Mouse (Mus musculus): ENCODE data around the gene Olfr750. TPM values are rescaled to one million over a fixed set of nuclear protein-coding genes. Genes with fewer than 3 reads are reported as not detected.

Gene Olfr750
- polyA plus RNA-seq, 1 experiment from 2014 or later, result not detected

DNA sequence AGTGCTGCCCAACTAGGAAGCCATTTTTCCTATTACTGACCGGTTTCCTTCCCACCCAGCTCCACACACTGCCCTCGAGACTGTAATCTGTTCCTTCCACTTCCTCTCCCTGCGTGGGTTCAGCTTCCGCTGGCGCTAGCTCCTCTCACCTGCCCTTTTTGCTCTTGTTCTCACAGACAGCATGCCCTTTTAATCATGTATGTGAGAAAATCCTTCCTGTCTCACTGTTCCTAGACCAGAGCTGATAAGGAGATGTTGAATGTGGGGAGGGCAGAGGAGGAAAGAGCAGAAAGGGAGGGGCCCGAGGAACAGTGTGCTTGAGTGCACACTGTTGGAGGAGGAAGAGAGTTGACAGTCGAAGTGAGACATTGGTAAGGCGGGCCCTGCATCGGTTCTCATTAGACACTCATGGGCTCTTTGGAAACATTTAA is 16.8 kb downstream of the Olfr750 start, which contains the start of gene Rnase12:
TSS of gene Rnase12 (minus strand) at position 261 of the 431 bp plus-strand sequence.
- ATAC-seq (replicated peaks; ENCODE audit: insufficient number of reproducible peaks, low FRiP score, low TSS enrichment, low read depth) (no peak), DNase-seq (ENCODE audit: low spot score) (no peak)
- H3K27me3 ChIP-seq (ENCODE audit: control insufficient read depth, insufficient read depth, low read length), result no peaks in the 10 kb centered on the region
- H3K4me3 ChIP-seq (ENCODE audit: low read depth, low read length), result no peak within 1 kb of the TSS
- H3K9ac ChIP-seq (replicated peaks; ENCODE audit: low read length), result no peak within 1 kb of the TSS
- H3K36me3 ChIP-seq (replicated peaks; ENCODE audit: control insufficient read depth, insufficient read depth, low read depth, low read length), result no peaks in the 10 kb centered on the region
- no peaks in the 10 kb centered on the region for H3K9me3 ChIP-seq (replicated peaks; ENCODE audit: control insufficient read depth, low read length)
- H3K4me1 ChIP-seq (ENCODE audit: control insufficient read depth, insufficient read depth, low read length), result no peaks in the 10 kb centered on the region
- no peak within 1 kb of the TSS for H3K4me2 ChIP-seq (ENCODE audit: low read depth, low read length)
- H3K27ac ChIP-seq (replicated peaks; ENCODE audit: low read depth, low read length), result no peak within 1 kb of the TSS
- WGBS, result 74% methylated on average over 9 of the region's 9 CpGs

DNA sequence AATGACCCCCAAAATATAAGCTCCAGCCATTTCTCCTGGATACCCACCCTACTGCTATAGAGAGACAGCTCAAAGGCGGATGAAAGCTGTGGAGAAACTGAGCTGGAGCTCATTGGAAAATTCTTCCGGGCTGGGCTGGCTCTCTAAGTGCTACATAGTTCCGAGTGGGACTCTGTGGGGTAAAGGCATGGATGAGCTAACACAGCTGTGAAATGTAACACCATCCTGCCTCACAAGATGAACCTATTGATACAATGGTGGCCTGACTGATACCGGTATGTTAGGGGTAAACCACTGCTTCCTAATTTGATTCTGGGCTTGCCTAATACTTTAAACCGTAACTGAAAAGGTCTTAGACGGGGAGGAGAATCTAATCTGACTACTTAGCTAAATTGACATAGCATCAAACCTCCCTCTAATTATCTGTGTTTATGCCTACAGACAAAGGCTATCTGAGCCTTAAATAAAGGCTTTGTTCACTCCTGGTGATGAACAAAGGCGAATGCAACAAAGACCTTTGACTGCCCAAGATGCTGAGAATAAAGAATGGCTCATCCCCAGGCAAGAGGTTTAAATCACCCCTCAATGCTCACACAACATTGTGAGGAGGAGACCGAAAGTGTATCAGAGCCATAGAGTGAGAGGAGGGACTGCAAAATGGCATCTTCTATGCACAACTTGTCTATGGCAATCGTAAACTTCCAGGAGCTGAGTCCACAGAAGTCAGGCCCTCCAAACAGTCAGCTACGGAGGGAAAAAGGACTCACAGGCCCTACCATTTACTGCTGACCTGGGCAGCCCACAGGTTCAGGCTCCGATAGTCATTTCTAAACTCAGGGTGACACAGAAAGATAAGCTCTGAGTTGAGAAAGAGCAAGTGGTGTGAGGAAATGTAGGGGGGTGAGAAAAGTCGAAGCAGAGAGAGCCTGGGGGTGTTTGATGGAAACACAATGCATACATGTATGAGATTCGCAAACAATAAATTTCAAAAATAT is 19.7 kb downstream of the Olfr750 start:
- no peak for ATAC-seq (replicated peaks; ENCODE audit: insufficient number of reproducible peaks, low FRiP score, low TSS enrichment, low read depth)
- whole genome bisulfite sequencing, result 40% methylated on average over 13 of the region's 13 CpGs
- Histone ChIP-seq H3K4me2 (ENCODE audit: low read depth, low read length) (no peak overlapping the region), H3K9ac (replicated peaks; ENCODE audit: low read length) (no peak overlapping the region), H3K4me3 (ENCODE audit: low read depth, low read length) (no peak overlapping the region), H3K27me3 (ENCODE audit: control insufficient read depth, insufficient read depth, low read length) (no peaks in the 10 kb centered on the region), H3K27ac (replicated peaks; ENCODE audit: low read depth, low read length) (no peak overlapping the region), H3K36me3 (replicated peaks; ENCODE audit: control insufficient read depth, insufficient read depth, low read depth, low read length) (no peaks in the 10 kb centered on the region), H3K4me1 (ENCODE audit: control insufficient read depth, insufficient read depth, low read length) (no peaks in the 10 kb centered on the region), H3K9me3 (replicated peaks; ENCODE audit: control insufficient read depth, low read length) (no peaks in the 10 kb centered on the region)
- no peak for DNase-seq (ENCODE audit: low spot score)

DNA sequence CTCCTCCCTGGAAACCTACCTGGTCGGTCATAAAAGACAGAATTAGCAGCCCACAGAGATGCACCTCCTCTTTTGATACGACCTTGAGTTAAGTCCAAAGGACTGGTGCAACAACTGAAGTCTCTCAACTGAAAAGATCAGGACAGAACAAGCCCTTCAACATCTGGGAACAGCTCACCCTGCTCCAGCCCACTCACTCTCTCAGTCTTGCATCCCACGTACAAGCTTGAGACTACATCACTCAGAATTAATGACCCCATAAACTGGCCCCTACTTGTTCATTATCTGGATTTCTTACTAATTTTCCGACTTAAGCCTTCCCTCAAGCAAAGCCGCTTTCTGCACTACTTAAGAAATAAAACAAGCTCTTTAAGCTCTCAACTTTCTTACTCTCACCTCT is 21.1 kb downstream of the Olfr750 start:
- Histone ChIP-seq H3K4me1 (ENCODE audit: control insufficient read depth, insufficient read depth, low read length) (no peaks in the 10 kb centered on the region), H3K4me2 (ENCODE audit: low read depth, low read length) (no peak overlapping the region), H3K9ac (replicated peaks; ENCODE audit: low read length) (no peak overlapping the region), H3K27me3 (ENCODE audit: control insufficient read depth, insufficient read depth, low read length) (no peaks in the 10 kb centered on the region), H3K4me3 (ENCODE audit: low read depth, low read length) (no peak overlapping the region), H3K9me3 (replicated peaks; ENCODE audit: control insufficient read depth, low read length) (no peaks in the 10 kb centered on the region), H3K36me3 (replicated peaks; ENCODE audit: control insufficient read depth, insufficient read depth, low read depth, low read length) (no peaks in the 10 kb centered on the region), H3K27ac (replicated peaks; ENCODE audit: low read depth, low read length) (no peak overlapping the region)
- DNase-seq (ENCODE audit: low spot score) (no peak), ATAC-seq (replicated peaks; ENCODE audit: insufficient number of reproducible peaks, low FRiP score, low TSS enrichment, low read depth) (no peak)
- 60% methylated on average over 5 of the region's 5 CpGs for WGBS

DNA sequence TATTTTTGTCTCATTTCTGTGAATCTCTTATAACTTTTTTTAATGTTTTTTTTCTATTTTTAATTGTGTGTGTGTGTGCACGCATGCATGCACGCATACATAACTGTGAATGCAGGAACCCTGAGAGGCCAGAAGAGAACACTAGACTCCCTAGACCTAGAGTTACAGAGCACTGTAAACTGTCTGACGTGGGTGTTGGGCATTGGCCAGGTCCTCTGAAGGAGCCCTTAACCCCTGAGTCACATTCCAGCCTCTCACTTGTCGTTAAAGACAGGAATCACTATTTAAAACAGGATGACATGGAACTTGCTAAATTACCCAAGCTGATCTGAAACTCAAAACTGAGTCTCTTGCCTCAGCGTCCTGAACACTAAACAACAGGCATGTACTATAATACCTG is 22.3 kb downstream of the Olfr750 start:
- 58% methylated on average over 5 of the region's 5 CpGs for WGBS
- ATAC-seq (replicated peaks; ENCODE audit: insufficient number of reproducible peaks, low FRiP score, low TSS enrichment, low read depth) (no peak), DNase-seq (ENCODE audit: low spot score) (no peak)
- Histone ChIP-seq H3K36me3 (replicated peaks; ENCODE audit: control insufficient read depth, insufficient read depth, low read depth, low read length) (no peaks in the 10 kb centered on the region), H3K4me1 (ENCODE audit: control insufficient read depth, insufficient read depth, low read length) (no peaks in the 10 kb centered on the region), H3K4me2 (ENCODE audit: low read depth, low read length) (no peak overlapping the region), H3K4me3 (ENCODE audit: low read depth, low read length) (no peak overlapping the region), H3K9me3 (replicated peaks; ENCODE audit: control insufficient read depth, low read length) (no peaks in the 10 kb centered on the region), H3K9ac (replicated peaks; ENCODE audit: low read length) (no peak overlapping the region), H3K27ac (replicated peaks; ENCODE audit: low read depth, low read length) (no peak overlapping the region), H3K27me3 (ENCODE audit: control insufficient read depth, insufficient read depth, low read length) (no peaks in the 10 kb centered on the region)

- DNase-seq (ENCODE audit: low spot score), result no peak
- H3K27me3 ChIP-seq (ENCODE audit: control insufficient read depth, insufficient read depth, low read length), result no peaks in the 10 kb centered on the region
- no peaks in the 10 kb centered on the region for H3K36me3 ChIP-seq (replicated peaks; ENCODE audit: control insufficient read depth, insufficient read depth, low read depth, low read length)
- H3K9ac ChIP-seq (replicated peaks; ENCODE audit: low read length), result no peak within 1 kb of the TSS
- no peaks in the 10 kb centered on the region for H3K4me1 ChIP-seq (ENCODE audit: control insufficient read depth, insufficient read depth, low read length)
- 86% methylated on average over 2 of the region's 2 CpGs for WGBS
- no peak within 1 kb of the TSS for H3K4me2 ChIP-seq (ENCODE audit: low read depth, low read length)
- no peak within 1 kb of the TSS for H3K27ac ChIP-seq (replicated peaks; ENCODE audit: low read depth, low read length)
- H3K9me3 ChIP-seq (replicated peaks; ENCODE audit: control insufficient read depth, low read length), result no peaks in the 10 kb centered on the region
- H3K4me3 ChIP-seq (ENCODE audit: low read depth, low read length), result no peak within 1 kb of the TSS
- no peak for ATAC-seq (replicated peaks; ENCODE audit: insufficient number of reproducible peaks, low FRiP score, low TSS enrichment, low read depth)
Observed at GRCm38 (mm10) chr14:51050063-51050462, 24.2 kb downstream of the Olfr750 start, which contains the start of gene Rnase11. Gene Rnase11 (minus strand): TSS chr14:51050163.

- 38% methylated on average over 5 of the region's 5 CpGs for WGBS
- H3K4me1 ChIP-seq (ENCODE audit: control insufficient read depth, insufficient read depth, low read length), result no peaks in the 10 kb centered on the region
- H3K9ac ChIP-seq (replicated peaks; ENCODE audit: low read length), result no peak overlapping the region
- H3K4me3 ChIP-seq (ENCODE audit: low read depth, low read length), result no peak overlapping the region
- ATAC-seq (replicated peaks; ENCODE audit: insufficient number of reproducible peaks, low FRiP score, low TSS enrichment, low read depth), result no peak
- no peaks in the 10 kb centered on the region for H3K27me3 ChIP-seq (ENCODE audit: control insufficient read depth, insufficient read depth, low read length)
- no peak overlapping the region for H3K4me2 ChIP-seq (ENCODE audit: low read depth, low read length)
- no peaks in the 10 kb centered on the region for H3K36me3 ChIP-seq (replicated peaks; ENCODE audit: control insufficient read depth, insufficient read depth, low read depth, low read length)
- DNase-seq (ENCODE audit: low spot score), result no peak
- H3K9me3 ChIP-seq (replicated peaks; ENCODE audit: control insufficient read depth, low read length), result no peaks in the 10 kb centered on the region
- no peak overlapping the region for H3K27ac ChIP-seq (replicated peaks; ENCODE audit: low read depth, low read length)
Observed at GRCm38 (mm10) chr14:51047846-51048245, 26.4 kb downstream of the Olfr750 start.

GRCm38 (mm10) chr14:51041769-51042168 is 32.5 kb downstream of the Olfr750 start, which contains the start of gene Rnase9:
Gene Rnase9 (minus strand): TSS chr14:51041869.
- no peak within 1 kb of the TSS for H3K4me2 ChIP-seq (ENCODE audit: low read depth, low read length)
- H3K9ac ChIP-seq (replicated peaks; ENCODE audit: low read length), result no peak within 1 kb of the TSS
- 71% methylated on average over 6 of the region's 6 CpGs for WGBS
- ATAC-seq (replicated peaks; ENCODE audit: insufficient number of reproducible peaks, low FRiP score, low TSS enrichment, low read depth) (no peak), DNase-seq (ENCODE audit: low spot score) (no peak)
- no peaks in the 10 kb centered on the region for H3K36me3 ChIP-seq (replicated peaks; ENCODE audit: control insufficient read depth, insufficient read depth, low read depth, low read length)
- H3K4me1 ChIP-seq (ENCODE audit: control insufficient read depth, insufficient read depth, low read length), result no peaks in the 10 kb centered on the region
- H3K9me3 ChIP-seq (replicated peaks; ENCODE audit: control insufficient read depth, low read length), result no peaks in the 10 kb centered on the region
- H3K27me3 ChIP-seq (ENCODE audit: control insufficient read depth, insufficient read depth, low read length), result no peaks in the 10 kb centered on the region
- no peak within 1 kb of the TSS for H3K27ac ChIP-seq (replicated peaks; ENCODE audit: low read depth, low read length)
- no peak within 1 kb of the TSS for H3K4me3 ChIP-seq (ENCODE audit: low read depth, low read length)

- DNase-seq (ENCODE audit: low spot score) (no peak), ATAC-seq (replicated peaks; ENCODE audit: insufficient number of reproducible peaks, low FRiP score, low TSS enrichment, low read depth) (no peak)
- Histone ChIP-seq H3K9ac (replicated peaks; ENCODE audit: low read length) (no peak overlapping the region), H3K4me2 (ENCODE audit: low read depth, low read length) (no peak overlapping the region), H3K36me3 (replicated peaks; ENCODE audit: control insufficient read depth, insufficient read depth, low read depth, low read length) (no peaks in the 10 kb centered on the region), H3K9me3 (replicated peaks; ENCODE audit: control insufficient read depth, low read length) (no peaks in the 10 kb centered on the region), H3K27me3 (ENCODE audit: control insufficient read depth, insufficient read depth, low read length) (no peaks in the 10 kb centered on the region), H3K27ac (replicated peaks; ENCODE audit: low read depth, low read length) (no peak overlapping the region), H3K4me3 (ENCODE audit: low read depth, low read length) (no peak overlapping the region), H3K4me1 (ENCODE audit: control insufficient read depth, insufficient read depth, low read length) (no peaks in the 10 kb centered on the region)
- WGBS, result 78% methylated on average over 4 of the region's 4 CpGs
Observed at GRCm38 (mm10) chr14:51036214-51036613, 38.0 kb downstream of the Olfr750 start.

All from embryonic facial prominence, embryonic 11.5 days (tissue).